Mouse (Mus musculus): ENCODE results near the gene Hoxb9. TPM values are rescaled to one million over a fixed set of nuclear protein-coding genes. Genes with fewer than 3 reads are reported as not detected.

Gene Hoxb9
- total and polyA plus RNA-seq, 2 experiments from 2014 or later: not detected

DNA sequence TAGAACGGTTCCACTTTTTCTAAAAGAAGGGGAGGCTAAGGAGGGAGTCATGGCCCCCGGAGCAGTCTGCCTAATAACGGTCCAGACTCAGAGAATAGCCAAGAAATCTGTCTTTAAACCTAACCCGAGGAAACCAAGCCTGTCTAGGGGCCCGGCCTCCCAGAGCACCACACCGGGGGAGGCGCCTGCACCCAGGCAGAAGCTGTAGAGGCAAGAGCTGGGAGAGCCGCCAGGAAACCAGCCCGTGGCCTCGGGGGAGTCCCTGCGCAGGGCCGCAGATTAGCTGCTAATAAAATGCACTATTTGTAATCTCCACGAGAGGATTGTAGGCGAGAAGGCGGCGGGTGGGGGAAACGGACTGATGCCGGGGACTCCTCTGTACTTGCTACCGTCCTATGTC is 1.4 kb upstream of the Hoxb9 start:
- H3K4me3 ChIP-seq (ENCODE audit: low read depth, low read length): no peak overlapping the region
- H3K9me3 ChIP-seq (ENCODE audit: low read length): no peaks in the 10 kb centered on the region
- peaks cover 95% of the 10 kb centered on the region for H3K27me3 ChIP-seq (ENCODE audit: insufficient read depth, low read length)
- no peak overlapping the region for H3K4me2 ChIP-seq (ENCODE audit: low read depth, low read length, poor library complexity, severe bottlenecking)
- H3K36me3 ChIP-seq (ENCODE audit: insufficient read depth, low read length): no peaks in the 10 kb centered on the region
- H3K4me1 ChIP-seq (ENCODE audit: insufficient read depth, low read length): no peaks in the 10 kb centered on the region
- DNase-seq (ENCODE audit: low spot score) (no peak), ATAC-seq (ENCODE audit: low FRiP score) (no peak)
- no peak overlapping the region for H3K9ac ChIP-seq (replicated peaks; ENCODE audit: low read length, poor library complexity, severe bottlenecking)
- WGBS: 1% methylated on average over 19 of the region's 19 CpGs
- no peak for TF ChIP-seq CTCF (IDR thresholded peaks at IDR 0.05)
- H3K27ac ChIP-seq (ENCODE audit: low read depth, low read length): no peak overlapping the region

- WGBS: under 1% methylated on average over 46 of the region's 52 CpGs
- ATAC-seq (ENCODE audit: low FRiP score) (no peak), DNase-seq (ENCODE audit: low spot score) (no peak)
- H3K27me3 ChIP-seq (ENCODE audit: insufficient read depth, low read length): peaks cover 97% of the 10 kb centered on the region
- H3K4me3 ChIP-seq (ENCODE audit: low read depth, low read length): no peak overlapping the region
- H3K4me2 ChIP-seq (ENCODE audit: low read depth, low read length, poor library complexity, severe bottlenecking): no peak overlapping the region
- no peak overlapping the region for H3K9ac ChIP-seq (replicated peaks; ENCODE audit: low read length, poor library complexity, severe bottlenecking)
- H3K9me3 ChIP-seq (ENCODE audit: low read length): no peaks in the 10 kb centered on the region
- no peaks in the 10 kb centered on the region for H3K4me1 ChIP-seq (ENCODE audit: insufficient read depth, low read length)
- TF ChIP-seq CTCF (IDR thresholded peaks at IDR 0.05): no peak
- H3K36me3 ChIP-seq (ENCODE audit: insufficient read depth, low read length): no peaks in the 10 kb centered on the region
- H3K27ac ChIP-seq (ENCODE audit: low read depth, low read length): no peak overlapping the region
Observed at GRCm38 (mm10) chr11:96271541-96272011, 319 bp downstream of the Hoxb9 start.

GRCm38 (mm10) chr11:96272024-96272921 is 1.0 kb downstream of the Hoxb9 start:
- DNase-seq (ENCODE audit: low spot score) (peak; percentile 41), ATAC-seq (ENCODE audit: low FRiP score) (no peak)
- no peak overlapping the region for H3K4me3 ChIP-seq (ENCODE audit: low read depth, low read length)
- under 1% methylated on average over 54 of the region's 58 CpGs for WGBS
- H3K27ac ChIP-seq (ENCODE audit: low read depth, low read length): no peak overlapping the region
- no peaks in the 10 kb centered on the region for H3K9me3 ChIP-seq (ENCODE audit: low read length)
- TF ChIP-seq CTCF (IDR thresholded peaks at IDR 0.05): no peak
- peaks cover 97% of the 10 kb centered on the region for H3K27me3 ChIP-seq (ENCODE audit: insufficient read depth, low read length)
- H3K36me3 ChIP-seq (ENCODE audit: insufficient read depth, low read length): no peaks in the 10 kb centered on the region
- H3K4me1 ChIP-seq (ENCODE audit: insufficient read depth, low read length): no peaks in the 10 kb centered on the region
- no peak overlapping the region for H3K9ac ChIP-seq (replicated peaks; ENCODE audit: low read length, poor library complexity, severe bottlenecking)
- H3K4me2 ChIP-seq (ENCODE audit: low read depth, low read length, poor library complexity, severe bottlenecking): peak overlapping the region; percentile 4; the same call in 1 of the 2 replicates

GRCm38 (mm10) chr11:96274428-96274827 is 3.2 kb downstream of the Hoxb9 start:
- Histone ChIP-seq H3K27ac (ENCODE audit: low read depth, low read length) (no peak overlapping the region), H3K4me1 (ENCODE audit: insufficient read depth, low read length) (no peaks in the 10 kb centered on the region), H3K36me3 (ENCODE audit: insufficient read depth, low read length) (no peaks in the 10 kb centered on the region), H3K4me2 (ENCODE audit: low read depth, low read length, poor library complexity, severe bottlenecking) (no peak overlapping the region), H3K9me3 (ENCODE audit: low read length) (no peaks in the 10 kb centered on the region), H3K4me3 (ENCODE audit: low read depth, low read length) (no peak overlapping the region), H3K9ac (replicated peaks; ENCODE audit: low read length, poor library complexity, severe bottlenecking) (no peak overlapping the region), H3K27me3 (ENCODE audit: insufficient read depth, low read length) (peaks cover 95% of the 10 kb centered on the region)
- no peak for TF ChIP-seq CTCF (IDR thresholded peaks at IDR 0.05)
- ATAC-seq (ENCODE audit: low FRiP score) (no peak), DNase-seq (ENCODE audit: low spot score) (no peak)
- WGBS: 5% methylated on average over 10 of the region's 10 CpGs

DNA sequence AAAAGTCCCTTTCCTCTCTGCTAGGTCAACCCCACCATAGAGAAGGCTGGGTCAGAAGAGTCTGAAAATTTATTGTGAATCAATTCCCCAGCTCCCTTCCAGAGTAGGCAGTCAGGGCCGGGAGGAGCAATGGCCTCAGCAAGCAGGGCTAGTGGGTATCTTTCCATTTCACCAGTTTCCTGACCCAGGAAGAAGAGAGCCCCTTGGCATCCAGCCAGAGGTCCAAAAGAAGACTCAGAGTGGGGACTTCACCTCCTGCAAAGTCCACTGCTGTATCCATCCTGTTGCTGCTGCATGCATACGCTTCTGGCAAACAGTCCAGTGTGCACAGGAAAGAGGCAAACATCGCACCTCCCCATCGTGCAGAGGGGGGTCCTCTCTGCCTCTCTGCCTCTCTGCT is 4.6 kb downstream of the Hoxb9 start:
- TF ChIP-seq CTCF (IDR thresholded peaks at IDR 0.05): no peak
- no peak overlapping the region for H3K27ac ChIP-seq (ENCODE audit: low read depth, low read length)
- H3K4me1 ChIP-seq (ENCODE audit: insufficient read depth, low read length): no peaks in the 10 kb centered on the region
- no peaks in the 10 kb centered on the region for H3K9me3 ChIP-seq (ENCODE audit: low read length)
- H3K27me3 ChIP-seq (ENCODE audit: insufficient read depth, low read length): peaks cover 93% of the 10 kb centered on the region
- DNase-seq (ENCODE audit: low spot score) (no peak), ATAC-seq (ENCODE audit: low FRiP score) (no peak)
- no peak overlapping the region for H3K4me2 ChIP-seq (ENCODE audit: low read depth, low read length, poor library complexity, severe bottlenecking)
- H3K36me3 ChIP-seq (ENCODE audit: insufficient read depth, low read length): no peaks in the 10 kb centered on the region
- H3K4me3 ChIP-seq (ENCODE audit: low read depth, low read length): no peak overlapping the region
- no peak overlapping the region for H3K9ac ChIP-seq (replicated peaks; ENCODE audit: low read length, poor library complexity, severe bottlenecking)
- WGBS: 2% methylated on average over 4 of the region's 4 CpGs

Measured in midbrain, postnatal 0 days (tissue).